In genomic region chr6:125340244-125340643, GRCm38 (mm10) we compare ENCODE assay signal across 12 mouse cellular contexts. TPM values are rescaled to one million over a fixed set of nuclear protein-coding genes. Genes with fewer than 3 reads are reported as not detected.
A peak's percentile ranks its signal among the peaks of the same experiment; 100 is the strongest.
DNase-seq lines count a peak whose midpoint lies in the region; ATAC-seq and TF ChIP-seq lines count a peak whose summit lies in the region.
"Had no signal": no experiment of that assay in that cellular context is flagged by ENCODE, and none has a peak within 500 bp of the region (broad histone marks: within the 10 kb centered on the region; RNA-seq: fewer than 3 reads in every experiment).

No protein-coding gene starts in this region.

- H3K9me3 ChIP-seq in embryonic facial prominence, embryonic 13.5 days, result no peaks in the 10 kb centered on the region

- no peak for TF ChIP-seq POLR2A in kidney, adult 2 months (IDR thresholded peaks at IDR 0.05; ENCODE audit: low read depth, low read length)

- TF ChIP-seq CTCF in kidney, adult 2 months (conservative IDR thresholded peaks at IDR 0.05; ENCODE audit: insufficient read depth, insufficient read length, low read depth, low read length), result no peak

- H3K9ac ChIP-seq in embryonic facial prominence, embryonic 13.5 days, result no peak overlapping the region
- H3K9ac ChIP-seq: forebrain, postnatal 0 days had no signal

- H3K4me3 ChIP-seq in kidney, adult 2 months (ENCODE audit: insufficient read depth, low read depth, low read length), result no peak overlapping the region
- no peak overlapping the region for H3K4me3 ChIP-seq in embryonic facial prominence, embryonic 13.5 days

- ATAC-seq in embryonic facial prominence, embryonic 13.5 days (ENCODE audit: insufficient number of reproducible peaks, insufficient read depth, low FRiP score, low TSS enrichment, low read depth), result no peak
- ATAC-seq: forebrain, postnatal 0 days had no signal

- H3K27ac ChIP-seq in kidney, adult 2 months (ENCODE audit: insufficient read depth, low read depth, low read length), result peak overlapping the region; percentile 49
- peak overlapping the region; percentile 48 for H3K27ac ChIP-seq in embryonic facial prominence, embryonic 13.5 days
- H3K27ac ChIP-seq: macrophage had no signal

- 74% methylated on average over 5 of the region's 5 CpGs for WGBS in kidney, adult 2 months
- 61% methylated on average over 5 of the region's 5 CpGs for WGBS in embryonic facial prominence, embryonic 13.5 days

- peak; percentile 60 for DNase-seq in kidney, adult 2 months
- DNase-seq in kidney, adult 9 months, result no peak
- peak; percentile 54 for DNase-seq in kidney, postnatal 10 days
- peak; percentile 58 for DNase-seq in lung, postnatal 25 days (ENCODE audit: low spot score)
- no peak for DNase-seq in urinary bladder, adult 18-20 months (ENCODE audit: low spot score in 2 of 2)
- DNase-seq in embryo, embryonic 11 days, result no peak
- no peak for DNase-seq in urinary bladder, postnatal 10 days (ENCODE audit: low spot score)
- DNase-seq: cerebellum, adult 8-10 months; forebrain, postnatal 0 days; spleen, adult 18-20 months had no signal

- H3K27me3 ChIP-seq in kidney, adult 2 months (replicated peaks; ENCODE audit: control insufficient read depth, insufficient read depth, low read length), result no peaks in the 10 kb centered on the region
- no peaks in the 10 kb centered on the region for H3K27me3 ChIP-seq in embryonic facial prominence, embryonic 13.5 days

- no peak overlapping the region for H3K4me2 ChIP-seq in embryonic facial prominence, embryonic 13.5 days

- no peaks in the 10 kb centered on the region; the same call in 1 of the 2 replicates for H3K4me1 ChIP-seq in kidney, adult 2 months (ENCODE audit: control insufficient read depth, insufficient read depth, low read length)
- H3K4me1 ChIP-seq in embryonic facial prominence, embryonic 13.5 days, result peaks cover 34% of the 10 kb centered on the region

- H3K36me3 ChIP-seq in kidney, adult 2 months (ENCODE audit: control insufficient read depth, insufficient read depth, low read length), result no peaks in the 10 kb centered on the region
- no peaks in the 10 kb centered on the region for H3K36me3 ChIP-seq in embryonic facial prominence, embryonic 13.5 days

RNA-seq across cellular contexts. Expression of gene Tnfrsf1a, which starts 8.9 kb away (rescaled TPM):
- polyA plus RNA-seq in kidney, adult 2 months (2012; rRNA removed), result 98.6 and 109 TPM in 2 replicates
- polyA plus RNA-seq in embryonic facial prominence, embryonic 13.5 days (2015; fragmentation: Nextera tagmentation; extraction: Ambion mirVana), result 62.3 and 67.9 TPM in 2 replicates

RNA-seq across cellular contexts. Expression of gene Scnn1a, which starts 19.8 kb away (rescaled TPM):
- polyA plus RNA-seq in kidney, adult 2 months (2012; rRNA removed), result 83.5 and 89.5 TPM in 2 replicates
- 1.3 and 1.5 TPM in 2 replicates for polyA plus RNA-seq in embryonic facial prominence, embryonic 13.5 days (2015; fragmentation: Nextera tagmentation; extraction: Ambion mirVana)

RNA-seq across cellular contexts. Expression of gene Ltbr, which starts 26.6 kb away (rescaled TPM):
- 97.1 and 116 TPM in 2 replicates for polyA plus RNA-seq in kidney, adult 2 months (2012; rRNA removed)
- polyA plus RNA-seq in embryonic facial prominence, embryonic 13.5 days (2015; fragmentation: Nextera tagmentation; extraction: Ambion mirVana), result 33.1 TPM in 2 replicates

RNA-seq across cellular contexts. Expression of gene Plekhg6, which starts 40.3 kb away (rescaled TPM):
- 6.1 and 7.1 TPM in 2 replicates for polyA plus RNA-seq in kidney, adult 2 months (2012; rRNA removed)
- polyA plus RNA-seq in embryonic facial prominence, embryonic 13.5 days (2015; fragmentation: Nextera tagmentation; extraction: Ambion mirVana), result 1.1 and 1.3 TPM in 2 replicates
- polyA plus RNA-seq: macrophage had no signal

RNA-seq across cellular contexts. Expression of gene Tuba3a, which starts 54.4 kb away (rescaled TPM):
- polyA plus RNA-seq in kidney, adult 2 months (2012; rRNA removed), result 0.39 and 0.86 TPM in 2 replicates
- 0.17 and 0.22 TPM in 2 replicates for polyA plus RNA-seq in embryonic facial prominence, embryonic 13.5 days (2015; fragmentation: Nextera tagmentation; extraction: Ambion mirVana)
- polyA plus RNA-seq: forebrain, postnatal 0 days; macrophage had no signal

Comparison
In these comparisons a context has a peak if more than half of its experiments do, and no peak if none do; other contexts are left out.
1. DNase-seq: peak in kidney, adult 2 months (single experiment), kidney, postnatal 10 days (single experiment) and lung, postnatal 25 days (single experiment); none in kidney, adult 9 months (single experiment), urinary bladder, adult 18-20 months (0 of 2), embryo, embryonic 11 days (single experiment) and urinary bladder, postnatal 10 days (single experiment).
2. RNA of gene Scnn1a, which starts 19.8 kb away (polyA plus RNA-seq): 83.5 to 89.5 TPM in kidney, adult 2 months; 1.3 to 1.5 TPM in embryonic facial prominence, embryonic 13.5 days; every median in the first group is over 10 times any median in the second.